Mouse (Mus musculus) MEL (cell line): Measurements from ENCODE around the gene Dvl2.

ENCODE experiments used
- E2F4 ChIP-seq: IDR thresholded peaks from 2 replicates; pipeline ENCODE4 v1.6.1; 2011; ENCODE audit warnings: low read depth, low read length, improper control_type of control experiment, borderline replicate concordance
- EP300 ChIP-seq, 2 experiments: IDR thresholded peaks; 2 replicates each; pipeline ENCODE4 v1.6.1; 2011; ENCODE audit warnings: improper control_type of control experiment in 2 of 2, low read length in 2 of 2, low read depth in 1 of 2, mild to moderate bottlenecking in 1 of 2
- GABPA ChIP-seq: IDR thresholded peaks from 2 replicates; pipeline ENCODE4 v1.6.1; 2012; ENCODE audit warnings: low read depth, mild to moderate bottlenecking, inconsistent platforms, low read length, improper control_type of control experiment, moderate library complexity
- TBP ChIP-seq: IDR thresholded peaks from 2 replicates; pipeline ENCODE4 v1.8.0; 2011; ENCODE audit warnings: low read depth, low read length, improper control_type of control experiment
- ZC3H11A ChIP-seq: IDR thresholded peaks from 2 replicates; pipeline ENCODE4 v1.6.1; 2012; ENCODE audit warnings: low read depth, mild to moderate bottlenecking, inconsistent platforms, low read length, improper control_type of control experiment

GRCm38 (mm10) chr11:69982225-69982624 lies 18.2 kb upstream of the Dvl2 start, which contains the start of gene Elp5:
- TF ChIP-seq TBP (no peak), ZC3H11A (no peak), E2F4 (no peak), GABPA (no peak), EP300 (IDR thresholded peaks at IDR 0.05; ENCODE audit: low read depth in 1 of 2, low read length in 2 of 2) (no peak)
